Comparison of ENCODE assay signal across 9 mouse cellular contexts in genomic region chr5:111944273-111944971, GRCm38 (mm10).
DNase-seq lines count a peak whose midpoint lies in the region; ATAC-seq and TF ChIP-seq lines count a peak whose summit lies in the region.
"Had no signal": no experiment of that assay in that cellular context is flagged by ENCODE, and none has a peak within 500 bp of the region (broad histone marks: within the 10 kb centered on the region; RNA-seq: fewer than 3 reads in every experiment).

No protein-coding gene starts in this region.

- H3K4me3 ChIP-seq in kidney, embryonic 14.5 days (ENCODE audit: low read length): no peak overlapping the region
- H3K4me3 ChIP-seq in kidney, adult 2 months (ENCODE audit: insufficient read depth, low read depth, low read length): no peak overlapping the region
- peak overlapping the region; percentile 22 for H3K4me3 ChIP-seq in cortical plate, adult 2 months (ENCODE audit: insufficient read depth, low read length)
- H3K4me3 ChIP-seq in forebrain, embryonic 16.5 days (replicated peaks; ENCODE audit: low read length): peak overlapping the region; percentile 33
- peak overlapping the region; percentile 23 for H3K4me3 ChIP-seq in midbrain, embryonic 16.5 days (ENCODE audit: low read depth, low read length)
- H3K4me3 ChIP-seq: megakaryocyte, embryonic 14.5 days had no signal

- H3K27ac ChIP-seq in kidney, embryonic 14.5 days (ENCODE audit: low read depth, low read length): no peak overlapping the region
- no peak overlapping the region for H3K27ac ChIP-seq in kidney, adult 2 months (ENCODE audit: insufficient read depth, low read depth, low read length)
- no peak overlapping the region for H3K27ac ChIP-seq in cortical plate, adult 2 months (ENCODE audit: insufficient read depth, low read length)
- H3K27ac ChIP-seq in forebrain, embryonic 16.5 days (ENCODE audit: low read length): peak overlapping the region; percentile 92
- H3K27ac ChIP-seq in midbrain, embryonic 16.5 days (ENCODE audit: low read length): peak overlapping the region; percentile 93

- ATAC-seq in kidney, embryonic 14.5 days (ENCODE audit: low FRiP score, low TSS enrichment): 0 out of 2 replicates have a peak, but pooled peaks have one; percentile 55
- ATAC-seq in forebrain, embryonic 16.5 days: peak; percentile 85
- peak; percentile 86 for ATAC-seq in midbrain, embryonic 16.5 days
- no peak for ATAC-seq in CD4-positive, CD25-positive, alpha-beta regulatory T cell, adult 4 months

- WGBS in kidney, embryonic 14.5 days: 32% methylated on average over 27 of the region's 28 CpGs
- WGBS in kidney, adult 2 months: 31% methylated on average over 27 of the region's 28 CpGs
- WGBS in forebrain, embryonic 16.5 days: 10% methylated on average over 28 of the region's 28 CpGs
- 18% methylated on average over 25 of the region's 28 CpGs for WGBS in midbrain, embryonic 16.5 days

- TF ChIP-seq POLR2A in kidney, adult 2 months (IDR thresholded peaks at IDR 0.05; ENCODE audit: low read depth, low read length): no peak
- TF ChIP-seq POLR2A in cortical plate, adult 2 months (IDR thresholded peaks at IDR 0.05; ENCODE audit: extremely low read depth, insufficient read depth, low read length): no peak

- TF ChIP-seq CTCF in kidney, adult 2 months (conservative IDR thresholded peaks at IDR 0.05; ENCODE audit: insufficient read depth, insufficient read length, low read depth, low read length): no peak
- no peak for TF ChIP-seq CTCF in cortical plate, adult 2 months (IDR thresholded peaks at IDR 0.05; ENCODE audit: extremely low read depth, insufficient read depth, low read length)

- H3K4me2 ChIP-seq in kidney, embryonic 14.5 days (replicated peaks; ENCODE audit: low read depth, low read length): no peak overlapping the region; the same call in 1 of the 2 replicates
- H3K4me2 ChIP-seq in forebrain, embryonic 16.5 days (ENCODE audit: low read length): peak overlapping the region; percentile 55
- peak overlapping the region; percentile 56 for H3K4me2 ChIP-seq in midbrain, embryonic 16.5 days (ENCODE audit: low read length)

- no peaks in the 10 kb centered on the region for H3K9me3 ChIP-seq in kidney, embryonic 14.5 days (ENCODE audit: control insufficient read depth, low read length)
- no peaks in the 10 kb centered on the region for H3K9me3 ChIP-seq in forebrain, embryonic 16.5 days (ENCODE audit: control insufficient read depth, low read length)
- H3K9me3 ChIP-seq in midbrain, embryonic 16.5 days (replicated peaks; ENCODE audit: control insufficient read depth, low read length, poor library complexity, severe bottlenecking): no peaks in the 10 kb centered on the region
- H3K9me3 ChIP-seq: megakaryocyte, embryonic 14.5 days had no signal

- H3K4me1 ChIP-seq in kidney, embryonic 14.5 days (ENCODE audit: control insufficient read depth, insufficient read depth, low read length): 0 out of 2 replicates have a peak, but pooled peaks cover 3% of the 10 kb centered on the region
- no peaks in the 10 kb centered on the region for H3K4me1 ChIP-seq in kidney, adult 2 months (ENCODE audit: control insufficient read depth, insufficient read depth, low read length)
- no peaks in the 10 kb centered on the region for H3K4me1 ChIP-seq in cortical plate, adult 2 months (ENCODE audit: control insufficient read depth, insufficient read depth, low read length)
- peaks cover 38% of the 10 kb centered on the region for H3K4me1 ChIP-seq in forebrain, embryonic 16.5 days (replicated peaks; ENCODE audit: control insufficient read depth, insufficient read depth, low read length)
- H3K4me1 ChIP-seq in midbrain, embryonic 16.5 days (ENCODE audit: control insufficient read depth, insufficient read depth, low read length): peaks cover 31% of the 10 kb centered on the region
- H3K4me1 ChIP-seq: megakaryocyte, embryonic 14.5 days had no signal

- DNase-seq in kidney, adult 2 months: no peak
- no peak for DNase-seq in cerebellum, adult 8-10 months
- no peak for DNase-seq in right cerebral cortex, postnatal 14 days

- 0 out of 2 replicates have a peak, but pooled peaks cover 7% of the 10 kb centered on the region for H3K27me3 ChIP-seq in kidney, embryonic 14.5 days (ENCODE audit: control insufficient read depth, insufficient read depth, low read length)
- H3K27me3 ChIP-seq in kidney, adult 2 months (replicated peaks; ENCODE audit: control insufficient read depth, insufficient read depth, low read length): no peaks in the 10 kb centered on the region
- no peaks in the 10 kb centered on the region for H3K27me3 ChIP-seq in forebrain, embryonic 16.5 days (replicated peaks; ENCODE audit: control insufficient read depth, insufficient read depth, low read length)
- no peaks in the 10 kb centered on the region for H3K27me3 ChIP-seq in midbrain, embryonic 16.5 days (ENCODE audit: control insufficient read depth, insufficient read depth, low read depth, low read length)
- H3K27me3 ChIP-seq: megakaryocyte, embryonic 14.5 days had no signal

- H3K9ac ChIP-seq in kidney, embryonic 14.5 days (ENCODE audit: low read depth, low read length): no peak overlapping the region
- H3K9ac ChIP-seq in forebrain, embryonic 16.5 days (replicated peaks; ENCODE audit: low read depth, low read length): peak overlapping the region; percentile 59
- H3K9ac ChIP-seq in midbrain, embryonic 16.5 days (ENCODE audit: low read depth, low read length): peak overlapping the region; percentile 60

- H3K36me3 ChIP-seq in kidney, embryonic 14.5 days (ENCODE audit: control insufficient read depth, insufficient read depth, low read length): no peaks in the 10 kb centered on the region
- no peaks in the 10 kb centered on the region for H3K36me3 ChIP-seq in kidney, adult 2 months (ENCODE audit: control insufficient read depth, insufficient read depth, low read length)
- no peaks in the 10 kb centered on the region for H3K36me3 ChIP-seq in forebrain, embryonic 16.5 days (ENCODE audit: control insufficient read depth, insufficient read depth)
- H3K36me3 ChIP-seq in midbrain, embryonic 16.5 days (ENCODE audit: control insufficient read depth, insufficient read depth, low read length): no peaks in the 10 kb centered on the region

Comparison
In these comparisons a context has a peak if more than half of its experiments do, and no peak if none do; other contexts are left out.
1. H3K27ac ChIP-seq: peak in forebrain, embryonic 16.5 days (single experiment) and midbrain, embryonic 16.5 days (single experiment); none in kidney, embryonic 14.5 days (single experiment), kidney, adult 2 months (single experiment) and cortical plate, adult 2 months (single experiment).
2. H3K4me3 ChIP-seq: peak in cortical plate, adult 2 months (single experiment), forebrain, embryonic 16.5 days (single experiment) and midbrain, embryonic 16.5 days (single experiment); none in kidney, embryonic 14.5 days (single experiment) and kidney, adult 2 months (single experiment).